Mouse (Mus musculus): ENCODE data around the gene Gm12184. TPM values are rescaled to one million over a fixed set of nuclear protein-coding genes. Genes with fewer than 3 reads are reported as not detected.

Gene Gm12184
- total RNA-seq, 1 experiment, result 12.2 TPM

DNA sequence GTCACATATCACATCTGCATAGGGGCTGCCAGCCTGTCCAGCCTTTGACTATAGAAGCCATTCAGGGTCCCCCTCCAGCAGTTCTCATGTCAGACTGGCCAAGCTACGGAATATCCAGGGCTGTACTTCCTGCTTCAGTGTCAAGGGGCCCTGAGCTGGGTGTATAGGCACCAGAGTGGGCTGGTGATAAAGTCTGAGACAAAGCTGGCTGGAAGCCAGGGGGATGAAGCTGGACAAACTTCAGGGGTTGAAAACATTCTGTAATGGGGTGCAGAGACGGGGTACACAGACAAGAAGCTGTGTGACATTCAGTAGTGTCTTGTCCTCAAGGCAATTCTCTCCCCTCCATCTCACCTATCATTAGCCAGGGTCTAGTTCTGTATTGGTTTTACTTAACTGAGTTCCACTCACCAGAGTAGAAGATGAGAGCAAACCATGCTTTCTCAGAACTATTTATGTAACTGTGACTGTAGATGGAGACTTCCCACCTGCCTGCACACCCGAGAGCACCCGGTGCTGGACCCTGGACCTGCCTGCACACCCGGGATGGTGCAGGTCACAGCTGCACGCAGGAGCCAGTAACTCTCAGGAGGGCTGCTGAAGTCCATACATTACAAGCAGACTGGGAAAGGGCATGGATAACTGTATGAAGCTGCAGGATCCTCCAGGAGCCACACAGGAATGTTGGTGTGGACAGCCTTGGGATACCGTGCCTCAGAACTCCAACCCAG, 43.1 kb upstream of the Gm12184 start:
- in situ Hi-C loops (cut with MboI; ENCODE audit: low sequenced_read_pairs in 2 of 2, unreplicated experiment in 2 of 2), result loop anchor here (5.0 to 25.0 kb wide), 4 partner anchors 228 to 395 kb away; partner anchors contain the start of gene Olfr1396 (in 1 of the 2)
- no peaks in the 10 kb centered on the region for H3K9me3 ChIP-seq (ENCODE audit: control insufficient read depth, insufficient read depth, low read depth, low read length)
- no peak overlapping the region for H3K4me3 ChIP-seq (ENCODE audit: insufficient read depth in 1 of 2, low read depth in 1 of 2, low read length in 2 of 2, poor library complexity in 1 of 2, severe bottlenecking in 1 of 2)
- H3K4me1 ChIP-seq (ENCODE audit: control insufficient read depth in 2 of 2, insufficient read depth in 2 of 2, low read length in 2 of 2, poor library complexity in 1 of 2), result peaks cover 0 to 5% of the 10 kb centered on the region in 2 experiments; a peak in 1 of 4 replicates
- no peak for TF ChIP-seq HCFC1 (IDR thresholded peaks at IDR 0.05; ENCODE audit: borderline replicate concordance, insufficient read depth, low read length)
- TF ChIP-seq CHD2 (IDR thresholded peaks at IDR 0.05; ENCODE audit: low read depth, low read length), result no peak
- no peak for TF ChIP-seq ZC3H11A (IDR thresholded peaks at IDR 0.05; ENCODE audit: borderline replicate concordance, low read depth, low read length)
- TF ChIP-seq MAFK (IDR thresholded peaks at IDR 0.05; ENCODE audit: insufficient read depth, low read depth, low read length), result no peak
- TF ChIP-seq ZNF384 (IDR thresholded peaks at IDR 0.05; ENCODE audit: low read depth, low read length), result no peak
- H3K27ac ChIP-seq (ENCODE audit: insufficient read depth, low read depth, low read length, poor library complexity, severe bottlenecking), result no peak overlapping the region; the same call in 1 of the 2 replicates
- H3K36me3 ChIP-seq (ENCODE audit: control insufficient read depth, insufficient read depth, low read length, poor library complexity, severe bottlenecking), result no peaks in the 10 kb centered on the region
- no peak overlapping the region for H3K9ac ChIP-seq (ENCODE audit: insufficient read depth, low read depth, low read length, poor library complexity, severe bottlenecking)
- no peak for DNase-seq (ENCODE audit: low read depth, low spot score)

GRCm38 (mm10) chr11:48866481-48866880, 40.0 kb upstream of the Gm12184 start:
- Histone ChIP-seq H3K4me3 (ENCODE audit: insufficient read depth in 1 of 2, low read depth in 1 of 2, low read length in 2 of 2, poor library complexity in 1 of 2, severe bottlenecking in 1 of 2) (no peak overlapping the region), H3K4me1 (ENCODE audit: control insufficient read depth in 2 of 2, insufficient read depth in 2 of 2, low read length in 2 of 2, poor library complexity in 1 of 2) (peaks cover 0 to 3% of the 10 kb centered on the region in 2 experiments; a peak in 1 of 4 replicates), H3K27ac (ENCODE audit: insufficient read depth, low read depth, low read length, poor library complexity, severe bottlenecking) (no peak overlapping the region), H3K36me3 (ENCODE audit: control insufficient read depth, insufficient read depth, low read length, poor library complexity, severe bottlenecking) (no peaks in the 10 kb centered on the region), H3K9me3 (ENCODE audit: control insufficient read depth, insufficient read depth, low read depth, low read length) (no peaks in the 10 kb centered on the region), H3K9ac (ENCODE audit: insufficient read depth, low read depth, low read length, poor library complexity, severe bottlenecking) (no peak overlapping the region)
- in situ Hi-C loops (cut with MboI; ENCODE audit: low sequenced_read_pairs in 2 of 2, unreplicated experiment in 2 of 2), result loop anchor here in 1 of 2 experiments (25.0 kb wide), 1 partner anchor 396 kb away; no protein-coding TSS in a partner anchor
- TF ChIP-seq HCFC1 (IDR thresholded peaks at IDR 0.05; ENCODE audit: borderline replicate concordance, insufficient read depth, low read length), result no peak
- TF ChIP-seq ZC3H11A (IDR thresholded peaks at IDR 0.05; ENCODE audit: borderline replicate concordance, low read depth, low read length), result no peak
- TF ChIP-seq MAFK (IDR thresholded peaks at IDR 0.05; ENCODE audit: insufficient read depth, low read depth, low read length), result no peak
- no peak for TF ChIP-seq ZNF384 (IDR thresholded peaks at IDR 0.05; ENCODE audit: low read depth, low read length)
- TF ChIP-seq CHD2 (IDR thresholded peaks at IDR 0.05; ENCODE audit: low read depth, low read length), result no peak
- DNase-seq (ENCODE audit: low read depth, low spot score), result no peak

DNA sequence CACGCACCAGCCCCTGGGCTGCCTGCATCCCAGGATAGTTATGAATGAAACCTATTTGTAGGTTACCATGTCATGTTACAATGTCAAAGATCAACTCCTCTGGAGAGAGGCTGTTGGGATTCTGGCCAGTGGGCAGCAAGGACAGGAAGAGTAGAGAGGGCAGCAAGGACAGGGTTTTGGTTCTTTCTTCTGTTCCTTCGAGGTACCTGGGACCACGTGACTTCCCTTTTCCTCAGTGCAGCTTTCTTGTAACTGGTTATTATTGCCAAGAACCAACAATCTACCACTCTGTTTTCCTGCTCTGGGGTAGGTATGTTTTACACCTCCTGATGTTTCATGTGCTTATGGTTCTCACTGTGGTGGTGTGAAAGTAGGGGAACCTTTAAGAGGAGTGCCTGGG, 37.4 kb upstream of the Gm12184 start:
- Histone ChIP-seq H3K36me3 (ENCODE audit: control insufficient read depth, insufficient read depth, low read length, poor library complexity, severe bottlenecking) (no peaks in the 10 kb centered on the region), H3K4me1 (ENCODE audit: control insufficient read depth in 2 of 2, insufficient read depth in 2 of 2, low read length in 2 of 2, poor library complexity in 1 of 2) (no peaks in the 10 kb centered on the region; a peak in 1 of 4 replicates), H3K9ac (ENCODE audit: insufficient read depth, low read depth, low read length, poor library complexity, severe bottlenecking) (no peak overlapping the region), H3K27ac (ENCODE audit: insufficient read depth, low read depth, low read length, poor library complexity, severe bottlenecking) (no peak overlapping the region), H3K4me3 (ENCODE audit: insufficient read depth in 1 of 2, low read depth in 1 of 2, low read length in 2 of 2, poor library complexity in 1 of 2, severe bottlenecking in 1 of 2) (no peak overlapping the region), H3K9me3 (ENCODE audit: control insufficient read depth, insufficient read depth, low read depth, low read length) (no peaks in the 10 kb centered on the region)
- TF ChIP-seq MAFK (IDR thresholded peaks at IDR 0.05; ENCODE audit: insufficient read depth, low read depth, low read length), result no peak
- TF ChIP-seq CHD2 (IDR thresholded peaks at IDR 0.05; ENCODE audit: low read depth, low read length), result no peak
- no peak for TF ChIP-seq HCFC1 (IDR thresholded peaks at IDR 0.05; ENCODE audit: borderline replicate concordance, insufficient read depth, low read length)
- no peak for TF ChIP-seq ZNF384 (IDR thresholded peaks at IDR 0.05; ENCODE audit: low read depth, low read length)
- no peak for TF ChIP-seq ZC3H11A (IDR thresholded peaks at IDR 0.05; ENCODE audit: borderline replicate concordance, low read depth, low read length)
- in situ Hi-C loops (cut with MboI; ENCODE audit: low sequenced_read_pairs in 2 of 2, unreplicated experiment in 2 of 2), result loop anchor here in 1 of 2 experiments (25.0 kb wide), 1 partner anchor 398 kb away; no protein-coding TSS in a partner anchor
- no peak for DNase-seq (ENCODE audit: low read depth, low spot score)

DNA sequence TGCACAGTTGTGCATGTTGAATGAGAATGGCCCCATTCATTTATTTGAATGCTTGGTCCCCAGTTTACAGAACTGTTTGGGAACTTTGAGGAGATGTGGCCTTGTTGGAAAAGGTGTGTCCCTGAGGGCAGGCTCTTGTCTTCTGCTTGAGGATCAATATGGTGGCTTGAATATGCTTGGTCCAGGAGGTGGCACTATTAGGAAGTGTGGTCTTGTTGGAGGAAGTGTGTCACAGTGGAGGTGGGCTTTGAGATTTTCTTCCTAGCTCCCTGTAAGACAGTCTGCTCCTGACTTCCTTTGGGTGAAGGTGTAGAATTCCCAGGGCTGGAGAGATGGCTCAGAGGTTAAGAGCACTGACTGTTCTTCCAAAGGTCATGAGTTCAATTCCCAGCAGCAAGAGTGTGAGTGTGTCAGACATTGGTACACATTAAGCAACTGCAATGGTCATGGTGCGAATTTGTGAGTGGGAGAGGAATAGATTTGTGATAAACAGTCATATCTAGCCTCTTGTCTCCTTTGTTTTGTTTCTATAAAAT, 36.4 kb upstream of the Gm12184 start:
- no peak for TF ChIP-seq ZNF384 (IDR thresholded peaks at IDR 0.05; ENCODE audit: low read depth, low read length)
- TF ChIP-seq MAFK (IDR thresholded peaks at IDR 0.05; ENCODE audit: insufficient read depth, low read depth, low read length), result no peak
- TF ChIP-seq CHD2 (IDR thresholded peaks at IDR 0.05; ENCODE audit: low read depth, low read length), result no peak
- no peak for TF ChIP-seq ZC3H11A (IDR thresholded peaks at IDR 0.05; ENCODE audit: borderline replicate concordance, low read depth, low read length)
- no peak for TF ChIP-seq HCFC1 (IDR thresholded peaks at IDR 0.05; ENCODE audit: borderline replicate concordance, insufficient read depth, low read length)

More for the DNA sequence above, 36.4 kb upstream of the Gm12184 start:
- in situ Hi-C loops (cut with MboI; ENCODE audit: low sequenced_read_pairs in 2 of 2, unreplicated experiment in 2 of 2), result loop anchor here in 1 of 2 experiments (25.0 kb wide), 1 partner anchor 399 kb away; no protein-coding TSS in a partner anchor
- H3K36me3 ChIP-seq (ENCODE audit: control insufficient read depth, insufficient read depth, low read length, poor library complexity, severe bottlenecking), result no peaks in the 10 kb centered on the region
- no peak for DNase-seq (ENCODE audit: low read depth, low spot score)
- H3K9me3 ChIP-seq (ENCODE audit: control insufficient read depth, insufficient read depth, low read depth, low read length), result no peaks in the 10 kb centered on the region
- H3K4me3 ChIP-seq (ENCODE audit: insufficient read depth in 1 of 2, low read depth in 1 of 2, low read length in 2 of 2, poor library complexity in 1 of 2, severe bottlenecking in 1 of 2), result no peak overlapping the region
- H3K27ac ChIP-seq (ENCODE audit: insufficient read depth, low read depth, low read length, poor library complexity, severe bottlenecking), result no peak overlapping the region
- H3K9ac ChIP-seq (ENCODE audit: insufficient read depth, low read depth, low read length, poor library complexity, severe bottlenecking), result no peak overlapping the region
- peaks cover 0 to 4% of the 10 kb centered on the region in 2 experiments; a peak in 2 of 4 replicates for H3K4me1 ChIP-seq (ENCODE audit: control insufficient read depth in 2 of 2, insufficient read depth in 2 of 2, low read length in 2 of 2, poor library complexity in 1 of 2)

All from ES-E14 (cell line).